Comparison of ENCODE assay signal across 8 mouse cellular contexts in genomic region chr3:121737453-121737852, GRCm38 (mm10). TPM values are rescaled to one million over a fixed set of nuclear protein-coding genes. Genes with fewer than 3 reads are reported as not detected.
DNase-seq lines count a peak whose midpoint lies in the region; ATAC-seq and TF ChIP-seq lines count a peak whose summit lies in the region.

No protein-coding gene starts in this region.

- H3K27ac ChIP-seq in forebrain, embryonic 10.5 days = no peak overlapping the region
- H3K27ac ChIP-seq in forebrain, embryonic 16.5 days (ENCODE audit: low read length) = no peak overlapping the region
- no peak overlapping the region for H3K27ac ChIP-seq in liver, postnatal 0 days (ENCODE audit: low read depth)
- H3K27ac ChIP-seq in liver, embryonic 11.5 days (ENCODE audit: low read depth, low read length) = no peak overlapping the region
- H3K27ac ChIP-seq in forebrain, embryonic 15.5 days (replicated peaks) = no peak overlapping the region

- no peak overlapping the region for H3K4me2 ChIP-seq in forebrain, embryonic 16.5 days (ENCODE audit: low read length)
- H3K4me2 ChIP-seq in liver, postnatal 0 days (ENCODE audit: low read depth, low read length) = no peak overlapping the region
- no peak overlapping the region for H3K4me2 ChIP-seq in liver, embryonic 11.5 days
- no peak overlapping the region for H3K4me2 ChIP-seq in forebrain, embryonic 15.5 days (replicated peaks)

- TF ChIP-seq CTCF in liver, postnatal 0 days (IDR thresholded peaks at IDR 0.05; ENCODE audit: low read depth) = peak; percentile 67

- no peak for ATAC-seq in forebrain, embryonic 16.5 days
- ATAC-seq in liver, postnatal 0 days = no peak
- ATAC-seq in liver, embryonic 11.5 days (replicated peaks; ENCODE audit: low FRiP score) = no peak
- ATAC-seq in forebrain, embryonic 15.5 days (replicated peaks) = no peak

- H3K9ac ChIP-seq in forebrain, embryonic 16.5 days (replicated peaks; ENCODE audit: low read depth, low read length) = no peak overlapping the region
- H3K9ac ChIP-seq in liver, postnatal 0 days (replicated peaks) = no peak overlapping the region
- no peak overlapping the region for H3K9ac ChIP-seq in liver, embryonic 11.5 days (ENCODE audit: low read depth, low read length)
- H3K9ac ChIP-seq in forebrain, embryonic 15.5 days (replicated peaks) = no peak overlapping the region

- H3K4me3 ChIP-seq in forebrain, embryonic 10.5 days = no peak overlapping the region
- H3K4me3 ChIP-seq in forebrain, embryonic 16.5 days (replicated peaks; ENCODE audit: low read length) = no peak overlapping the region
- no peak overlapping the region for H3K4me3 ChIP-seq in liver, postnatal 0 days (ENCODE audit: low read depth, low read length)
- no peak overlapping the region for H3K4me3 ChIP-seq in liver, embryonic 11.5 days (ENCODE audit: low read depth, low read length)
- H3K4me3 ChIP-seq in forebrain, embryonic 15.5 days = no peak overlapping the region

- peak; percentile 23 for DNase-seq in forebrain, embryonic 10.5 days (ENCODE audit: extremely low spot score, low spot score)
- DNase-seq in liver, postnatal 0 days = peak; percentile 47
- DNase-seq in liver, embryonic 11.5 days (ENCODE audit: low spot score) = no peak
- DNase-seq in brain, adult 2 months (ENCODE audit: low read depth, low spot score) = peak; percentile 67
- peak; percentile 54 for DNase-seq in right cerebral cortex, postnatal 4 days
- no peak for DNase-seq in urinary bladder, postnatal 25 days (ENCODE audit: low spot score)

- H3K36me3 ChIP-seq in forebrain, embryonic 10.5 days (replicated peaks) = peaks cover 28% of the 10 kb centered on the region
- H3K36me3 ChIP-seq in forebrain, embryonic 16.5 days (ENCODE audit: control insufficient read depth, insufficient read depth) = no peaks in the 10 kb centered on the region
- 0 out of 2 replicates have a peak, but pooled peaks cover 2% of the 10 kb centered on the region for H3K36me3 ChIP-seq in liver, postnatal 0 days (replicated peaks; ENCODE audit: insufficient read depth, low read length)
- H3K36me3 ChIP-seq in liver, embryonic 11.5 days (ENCODE audit: control insufficient read depth, insufficient read depth, low read length) = no peaks in the 10 kb centered on the region
- H3K36me3 ChIP-seq in forebrain, embryonic 15.5 days = 0 out of 2 replicates have a peak, but pooled peaks cover 6% of the 10 kb centered on the region

- no peak for TF ChIP-seq EP300 in liver, postnatal 0 days (IDR thresholded peaks at IDR 0.05; ENCODE audit: low read depth)

- H3K9me3 ChIP-seq in forebrain, embryonic 10.5 days = no peaks in the 10 kb centered on the region
- no peaks in the 10 kb centered on the region for H3K9me3 ChIP-seq in forebrain, embryonic 16.5 days (ENCODE audit: control insufficient read depth, low read length)
- H3K9me3 ChIP-seq in liver, postnatal 0 days (ENCODE audit: low read length) = no peaks in the 10 kb centered on the region
- H3K9me3 ChIP-seq in liver, embryonic 11.5 days (ENCODE audit: control insufficient read depth, low read length) = no peaks in the 10 kb centered on the region
- no peaks in the 10 kb centered on the region for H3K9me3 ChIP-seq in forebrain, embryonic 15.5 days

- H3K27me3 ChIP-seq in forebrain, embryonic 10.5 days (ENCODE audit: poor library complexity, severe bottlenecking) = no peaks in the 10 kb centered on the region
- no peaks in the 10 kb centered on the region for H3K27me3 ChIP-seq in forebrain, embryonic 16.5 days (replicated peaks; ENCODE audit: control insufficient read depth, insufficient read depth, low read length)
- no peaks in the 10 kb centered on the region for H3K27me3 ChIP-seq in liver, postnatal 0 days (ENCODE audit: insufficient read depth, low read length)
- no peaks in the 10 kb centered on the region for H3K27me3 ChIP-seq in liver, embryonic 11.5 days (replicated peaks; ENCODE audit: control insufficient read depth, insufficient read depth, low read length)
- H3K27me3 ChIP-seq in forebrain, embryonic 15.5 days = no peaks in the 10 kb centered on the region

- peaks cover 17% of the 10 kb centered on the region for H3K4me1 ChIP-seq in forebrain, embryonic 10.5 days
- H3K4me1 ChIP-seq in forebrain, embryonic 16.5 days (replicated peaks; ENCODE audit: control insufficient read depth, insufficient read depth, low read length) = peaks cover 9% of the 10 kb centered on the region
- peaks cover 9% of the 10 kb centered on the region for H3K4me1 ChIP-seq in liver, postnatal 0 days (ENCODE audit: insufficient read depth)
- H3K4me1 ChIP-seq in liver, embryonic 11.5 days (replicated peaks; ENCODE audit: control insufficient read depth, insufficient read depth, low read length) = peaks cover 14% of the 10 kb centered on the region; the same call in 1 of the 2 replicates
- peaks cover 8% of the 10 kb centered on the region for H3K4me1 ChIP-seq in forebrain, embryonic 15.5 days

- 50% methylated on average over 1 of the region's 1 CpGs for WGBS in forebrain, embryonic 10.5 days
- WGBS in forebrain, embryonic 16.5 days = 17% methylated on average over 1 of the region's 1 CpGs
- WGBS in liver, postnatal 0 days (ENCODE audit: insufficient replicate concordance) = 63% methylated on average over 1 of the region's 1 CpGs
- 30% methylated on average over 1 of the region's 1 CpGs for WGBS in liver, embryonic 11.5 days
- WGBS in forebrain, embryonic 15.5 days = 10% methylated on average over 1 of the region's 1 CpGs

RNA-seq across cellular contexts. Expression of gene F3, which starts 14.1 kb away (rescaled TPM):
- polyA plus RNA-seq in forebrain, embryonic 10.5 days (2016; fragmentation: Nextera tagmentation; extraction: Ambion mirVana) = 8.2 and 9.8 TPM in 2 replicates
- 9.1 and 9.5 TPM in 2 replicates for polyA plus RNA-seq in forebrain, embryonic 16.5 days (2015; fragmentation: Nextera tagmentation; extraction: Ambion mirVana)
- polyA plus RNA-seq in liver, postnatal 0 days (2015; fragmentation: Nextera tagmentation; extraction: Ambion mirVana) = 1.3 and 1.5 TPM in 2 replicates
- 1.7 and 2.3 TPM in 2 replicates for polyA plus RNA-seq in liver, embryonic 11.5 days (2014; fragmentation: Nextera tagmentation; extraction: Ambion mirVana)
- polyA plus RNA-seq in forebrain, embryonic 15.5 days (2015; fragmentation: Nextera tagmentation; extraction: Ambion mirVana) = 8.3 and 8.9 TPM in 2 replicates

Comparison
In these comparisons a context has a peak if more than half of its experiments do, and no peak if none do; other contexts are left out.
1. DNase-seq: peak in forebrain, embryonic 10.5 days (single experiment), liver, postnatal 0 days (single experiment), brain, adult 2 months (single experiment) and right cerebral cortex, postnatal 4 days (single experiment); none in liver, embryonic 11.5 days (single experiment) and urinary bladder, postnatal 25 days (single experiment).